Mouse (Mus musculus) bone marrow macrophage, adult 2 months (primary cell): ENCODE measurements around the gene Slc22a8. TPM values are rescaled to one million over a fixed set of nuclear protein-coding genes. Genes with fewer than 3 reads are reported as not detected.

ENCODE experiments used
- H3K27ac ChIP-seq: 2 replicates; pipeline ENCODE4 v1.5.1; 2012; ENCODE audit warnings: low read depth, low read length; ENCODE audit not compliant: insufficient read depth
- H3K4me1 ChIP-seq: 2 replicates; pipeline ENCODE4 v1.6.1; 2012; ENCODE audit warnings: low read length; ENCODE audit not compliant: control insufficient read depth, insufficient read depth
- H3K4me3 ChIP-seq: 2 replicates; pipeline ENCODE4 v1.5.1; 2012; ENCODE audit warnings: mild to moderate bottlenecking, low read length, moderate library complexity; ENCODE audit not compliant: insufficient read depth
- CTCF ChIP-seq: IDR thresholded peaks from 2 replicates; pipeline ENCODE4 v1.5.1; 2012; ENCODE audit warnings: low read depth, mild to moderate bottlenecking, low read length, moderate library complexity
- POLR2A ChIP-seq: IDR thresholded peaks from 2 replicates; pipeline ENCODE4 v1.6.1; 2012; ENCODE audit warnings: mild to moderate bottlenecking, low read depth, low read length, borderline replicate concordance
- polyA plus RNA-seq: library from polyadenylated mRNA; stranded (reverse); fragments of >200 nt; gene quantifications from 2 replicates; pipeline ENCODE4 v1.2.4, GENCODE M21; 2012; ENCODE audit not compliant: missing spikeins, insufficient read depth, insufficient read length

The Slc22a8 gene
- polyA plus RNA-seq, 1 experiment: not detected

DNA sequence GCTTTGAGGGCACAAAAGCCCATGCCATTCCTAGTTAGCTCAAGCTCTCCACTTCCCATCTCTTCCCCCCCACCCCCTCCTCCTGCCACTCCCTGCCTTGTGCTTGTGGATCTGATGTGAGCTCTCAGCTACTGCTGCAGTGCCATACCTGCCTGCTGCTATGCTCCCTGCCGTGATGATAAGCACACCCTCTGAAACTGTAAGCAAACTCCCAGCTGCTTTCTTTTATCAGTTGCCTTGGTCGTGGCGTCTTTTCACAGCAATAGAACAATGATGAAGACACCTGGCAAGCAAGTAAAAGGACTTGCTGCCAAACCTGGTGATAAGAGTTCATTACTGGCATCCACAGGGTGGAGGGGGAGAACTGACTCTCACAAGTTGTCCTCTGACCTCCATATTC, 18.6 kb upstream of the Slc22a8 start:
- Histone ChIP-seq H3K4me3 (no peak overlapping the region), H3K4me1 (no peaks in the 10 kb centered on the region), H3K27ac (no peak overlapping the region)
- TF ChIP-seq POLR2A (no peak), CTCF (no peak)

DNA sequence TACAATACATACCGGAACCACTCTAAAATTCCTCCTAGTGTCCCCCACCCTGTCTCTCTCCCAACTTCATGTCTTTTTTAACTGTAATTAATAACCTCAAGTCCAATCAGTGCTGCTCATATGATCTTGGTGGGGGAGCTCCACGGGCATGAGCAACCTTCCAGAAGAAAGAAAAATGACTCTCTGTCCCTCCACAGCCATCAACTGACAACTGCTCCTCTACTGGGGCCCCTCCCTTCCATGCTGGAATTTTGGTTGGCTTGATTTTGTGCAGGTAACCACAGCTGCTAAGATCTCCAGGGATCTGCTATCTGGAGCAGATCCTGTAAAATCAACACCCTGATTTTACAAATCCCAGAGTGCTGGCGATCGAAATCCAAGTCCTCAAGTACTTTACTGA, 13.6 kb upstream of the Slc22a8 start:
- Histone ChIP-seq H3K27ac (no peak overlapping the region), H3K4me1 (no peaks in the 10 kb centered on the region), H3K4me3 (no peak overlapping the region)
- TF ChIP-seq CTCF: no peak
- TF ChIP-seq POLR2A: no peak

DNA sequence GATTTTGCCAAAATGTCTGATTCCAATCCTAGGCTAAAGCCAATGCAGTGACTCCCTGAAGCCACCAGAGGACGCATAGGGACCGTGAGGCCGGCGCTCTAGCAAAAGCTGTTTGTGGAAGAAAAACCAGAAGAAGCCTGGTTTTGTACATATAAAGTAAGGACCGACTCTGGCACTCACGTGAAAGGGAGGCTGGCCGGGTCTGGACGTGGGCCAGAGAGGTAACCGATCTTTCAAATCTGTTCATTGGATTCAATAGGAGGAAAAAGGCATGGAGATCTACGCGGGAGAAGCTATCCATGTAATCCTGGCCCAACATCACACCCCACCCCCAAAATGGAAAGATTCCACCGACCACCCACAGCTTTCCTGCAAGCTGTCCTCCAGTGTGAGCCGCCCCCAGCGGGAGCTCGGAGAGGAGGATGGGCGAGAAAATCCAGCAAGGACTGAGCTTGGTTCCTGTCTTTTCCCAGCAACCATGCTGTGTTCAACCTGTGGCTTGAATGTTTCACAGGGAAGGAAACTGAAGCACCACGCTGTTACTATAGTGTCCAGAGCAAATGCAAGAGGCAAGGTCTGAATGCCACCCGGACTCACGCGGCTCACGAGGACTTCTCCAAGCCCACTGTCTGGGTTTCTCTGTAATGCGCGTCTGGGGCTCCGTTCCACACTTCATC, 12.6 kb upstream of the Slc22a8 start:
- TF ChIP-seq CTCF (peak; percentile 84), POLR2A (no peak)
- Histone ChIP-seq H3K4me3 (no peak overlapping the region), H3K4me1 (no peaks in the 10 kb centered on the region), H3K27ac (no peak overlapping the region)

DNA sequence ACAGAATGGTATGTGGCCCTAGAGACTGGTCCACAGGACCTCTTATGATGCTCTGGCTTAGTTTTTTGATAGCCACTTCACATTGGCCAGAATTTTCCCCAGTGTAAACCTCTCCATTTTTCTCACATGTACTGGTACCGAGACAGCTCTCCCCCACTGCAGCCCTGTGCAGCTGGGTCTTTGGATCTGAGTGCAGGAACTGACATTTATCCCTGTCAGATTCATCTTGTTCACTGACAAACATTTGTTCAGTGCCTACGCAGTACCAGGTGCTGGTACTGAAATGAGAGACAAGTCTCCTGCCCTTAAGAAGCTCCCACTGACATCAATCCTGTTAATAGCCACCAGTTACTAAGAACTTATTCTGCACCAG, 12.1 kb upstream of the Slc22a8 start:
- Histone ChIP-seq H3K4me1 (no peaks in the 10 kb centered on the region), H3K4me3 (no peak overlapping the region), H3K27ac (no peak overlapping the region)
- TF ChIP-seq CTCF (no peak), POLR2A (no peak)

DNA sequence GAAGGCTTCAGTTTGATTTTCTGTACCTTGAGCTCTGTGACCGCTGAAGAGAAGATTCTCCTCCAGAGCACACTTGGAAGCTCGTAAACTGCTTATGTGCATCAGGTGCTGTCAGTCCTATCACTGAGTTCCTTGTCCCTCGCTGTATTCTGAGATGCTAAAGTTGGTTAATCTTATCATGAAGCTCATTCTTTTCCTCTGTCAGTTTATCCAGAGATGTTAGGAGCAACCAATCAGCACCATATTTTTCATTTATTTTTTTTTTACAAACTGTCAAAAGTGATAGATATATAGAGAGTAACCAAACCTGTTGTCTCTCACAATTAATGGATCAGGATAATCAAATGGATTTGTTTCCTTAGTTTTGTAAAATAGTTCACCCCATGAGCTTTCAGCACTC, 5.8 kb upstream of the Slc22a8 start:
- no peak for TF ChIP-seq POLR2A
- Histone ChIP-seq H3K27ac (no peak overlapping the region), H3K4me3 (no peak overlapping the region), H3K4me1 (no peaks in the 10 kb centered on the region)

DNA sequence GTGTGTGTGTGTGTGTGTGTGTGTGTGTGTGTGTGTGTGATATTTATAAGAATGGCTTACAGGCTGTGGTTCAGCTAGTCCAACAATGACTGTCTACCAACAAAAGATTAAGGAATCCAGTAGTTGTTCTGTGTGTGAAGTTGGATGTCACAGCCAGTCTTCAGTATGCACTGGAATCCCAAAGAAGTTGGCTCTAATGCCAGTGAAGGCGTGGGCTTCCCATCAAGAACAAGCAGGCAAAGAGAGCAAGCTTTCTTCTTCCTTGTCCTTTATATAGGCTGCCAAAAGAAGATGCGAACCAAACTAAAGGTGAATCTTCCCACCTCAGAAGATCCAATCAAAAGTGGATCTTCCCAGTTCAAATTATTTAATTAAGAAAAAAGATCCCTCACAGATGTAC, 5.2 kb upstream of the Slc22a8 start:
- Histone ChIP-seq H3K27ac (no peak overlapping the region), H3K4me1 (no peaks in the 10 kb centered on the region), H3K4me3 (no peak overlapping the region)
- TF ChIP-seq CTCF (no peak), POLR2A (no peak)

DNA sequence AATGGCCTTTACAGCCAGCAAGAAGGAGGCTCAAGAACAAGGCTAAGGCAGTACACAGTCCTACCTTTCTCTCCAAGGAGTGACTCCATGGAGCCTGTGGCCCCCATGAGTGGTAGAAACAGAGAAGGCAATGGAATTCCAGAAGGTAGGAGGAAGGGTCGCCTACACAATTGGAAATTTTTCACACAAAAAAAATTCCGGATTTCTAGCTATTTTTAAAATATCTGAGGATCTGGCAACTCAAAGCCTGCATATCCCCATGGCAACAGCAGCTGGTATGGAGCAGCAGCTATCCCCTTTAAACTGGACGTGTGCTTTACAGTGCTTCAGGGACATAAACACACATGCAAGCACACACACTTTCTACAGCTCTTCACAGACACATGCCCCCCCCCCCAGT, 4.7 kb upstream of the Slc22a8 start:
- Histone ChIP-seq H3K27ac (no peak overlapping the region), H3K4me1 (no peaks in the 10 kb centered on the region), H3K4me3 (no peak overlapping the region)
- TF ChIP-seq POLR2A (no peak), CTCF (no peak)

DNA sequence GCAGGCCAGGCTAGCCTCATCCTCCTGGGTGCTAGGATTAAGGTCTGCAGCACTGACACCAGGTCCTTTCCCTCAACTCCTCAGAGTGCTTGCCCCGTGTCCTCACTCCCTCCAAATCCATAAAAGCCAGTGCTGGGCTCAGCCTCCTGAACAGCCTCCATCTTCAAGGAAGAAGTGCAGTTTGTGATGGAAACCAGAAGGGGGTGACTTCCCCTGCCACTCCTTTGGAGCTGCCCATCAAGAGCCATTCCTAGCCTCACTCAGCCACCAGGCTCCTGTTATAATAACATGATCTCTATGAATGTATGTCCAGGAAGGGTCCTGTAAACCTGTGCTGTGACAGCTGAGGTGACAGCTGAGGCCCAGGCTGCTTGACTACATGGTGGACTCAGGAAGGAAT, 3.7 kb upstream of the Slc22a8 start:
- Histone ChIP-seq H3K27ac (no peak overlapping the region), H3K4me3 (no peak overlapping the region), H3K4me1 (no peaks in the 10 kb centered on the region)
- TF ChIP-seq POLR2A (no peak), CTCF (no peak)

DNA sequence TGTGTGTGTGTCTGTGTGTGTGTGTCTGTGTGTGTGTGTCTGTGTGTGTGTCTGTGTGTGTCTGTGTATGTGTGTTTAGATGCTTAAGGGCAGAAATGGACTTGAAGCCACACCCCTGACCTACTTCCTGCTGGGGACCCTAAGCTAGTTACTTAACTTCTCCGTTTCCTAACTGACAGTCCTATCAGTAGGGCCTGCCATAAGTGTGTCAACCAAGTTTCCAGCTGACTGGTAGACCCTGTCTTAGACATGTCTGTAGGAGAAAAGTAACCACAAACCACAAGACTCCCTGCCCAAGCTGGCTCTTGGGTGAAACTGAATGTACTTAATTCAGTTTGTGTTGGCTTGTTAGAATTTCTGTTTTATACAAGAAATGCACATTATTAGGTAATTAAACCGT, 1.1 kb downstream of the Slc22a8 start:
- Histone ChIP-seq H3K27ac (no peak overlapping the region), H3K4me3 (no peak overlapping the region), H3K4me1 (no peaks in the 10 kb centered on the region)
- no peak for TF ChIP-seq CTCF
- TF ChIP-seq POLR2A: no peak

DNA sequence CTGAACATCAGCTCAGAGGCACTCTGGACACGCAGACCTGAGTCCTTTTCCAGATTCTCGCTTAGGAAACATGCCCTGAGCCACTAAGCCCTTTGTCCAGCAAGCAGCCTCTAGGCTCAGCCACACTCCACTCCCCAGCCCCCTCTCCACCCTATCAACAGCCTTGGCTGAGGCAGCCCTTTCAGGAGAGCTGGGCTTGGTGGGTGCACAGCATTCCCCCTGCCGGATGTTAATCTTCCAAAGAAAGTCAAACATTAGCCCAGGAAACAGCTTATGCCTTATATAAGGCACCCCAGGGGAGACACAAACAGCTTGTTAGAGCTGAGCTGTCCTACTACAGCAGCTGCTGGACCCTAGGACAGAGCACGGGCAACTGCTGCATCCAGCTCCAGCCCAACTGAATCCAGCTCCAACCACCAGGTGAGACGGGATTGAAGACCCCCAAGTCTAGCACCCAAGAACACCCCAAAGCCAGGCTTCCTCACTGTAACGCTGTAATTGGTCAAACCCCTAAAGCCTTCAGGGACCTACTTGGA, 1.9 kb downstream of the Slc22a8 start:
- no peak for TF ChIP-seq POLR2A
- no peak for TF ChIP-seq CTCF
- H3K27ac ChIP-seq: no peak overlapping the region
- no peaks in the 10 kb centered on the region for H3K4me1 ChIP-seq
- no peak overlapping the region for H3K4me3 ChIP-seq

DNA sequence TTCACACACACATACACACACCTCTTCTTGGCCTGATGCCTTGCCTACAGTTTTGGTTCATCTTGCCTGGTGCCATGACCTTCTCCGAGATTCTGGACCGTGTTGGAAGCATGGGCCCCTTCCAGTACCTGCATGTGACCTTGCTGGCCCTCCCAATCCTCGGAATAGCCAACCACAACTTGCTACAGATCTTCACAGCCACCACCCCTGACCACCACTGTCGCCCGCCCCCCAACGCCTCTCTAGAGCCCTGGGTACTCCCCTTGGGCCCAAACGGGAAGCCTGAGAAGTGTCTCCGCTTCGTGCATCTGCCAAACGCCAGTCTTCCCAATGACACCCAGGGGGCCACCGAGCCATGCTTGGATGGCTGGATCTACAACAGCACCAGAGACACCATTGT, 2.8 kb downstream of the Slc22a8 start:
- no peak overlapping the region for H3K4me3 ChIP-seq

More for the DNA sequence above, 2.8 kb downstream of the Slc22a8 start:
- Histone ChIP-seq H3K4me1 (no peaks in the 10 kb centered on the region), H3K27ac (no peak overlapping the region)
- TF ChIP-seq POLR2A: no peak
- TF ChIP-seq CTCF: no peak
